Mouse (Mus musculus) kidney, embryonic 15.5 days (tissue): Measurements from ENCODE around the gene Mrpl45. TPM values are rescaled to one million over a fixed set of nuclear protein-coding genes. Genes with fewer than 3 reads are reported as not detected.
"Not testable (repeated sequence)": the region's sequence is repeated elsewhere in the genome, so short reads cannot be mapped to it uniquely, and the experiment has no call there.

Source experiments
- ATAC-seq: fragments of 200-750 bp; cut with Nextera tagmentation; replicated peaks from 2 replicates; pipeline ENCODE4 v1.8.0; 2017; ENCODE audit warnings: moderate TSS enrichment; ENCODE audit not compliant: low FRiP score
- H3K27ac ChIP-seq: fragments of 300-500 bp; sonication (generic); 2 replicates; pipeline ENCODE4 v1.5.1; 2015; ENCODE audit warnings: mild to moderate bottlenecking, inconsistent platforms
- H3K27me3 ChIP-seq: fragments of 300-500 bp; sonication (generic); 2 replicates; pipeline ENCODE4 v1.6.1; 2015; ENCODE audit warnings: inconsistent platforms
- H3K36me3 ChIP-seq: fragments of 300-500 bp; sonication (generic); 2 replicates; pipeline ENCODE4 v1.6.1; 2015; ENCODE audit warnings: inconsistent platforms
- H3K4me1 ChIP-seq: fragments of 300-500 bp; sonication (generic); 2 replicates; pipeline ENCODE4 v1.6.1; 2015; ENCODE audit warnings: inconsistent platforms
- H3K4me2 ChIP-seq: fragments of 300-500 bp; sonication (generic); 2 replicates; pipeline ENCODE4 v1.6.1; 2015; ENCODE audit warnings: moderate library complexity, mild to moderate bottlenecking, inconsistent platforms
- H3K4me3 ChIP-seq: fragments of 300-500 bp; sonication (generic); replicated peaks from 2 replicates; pipeline ENCODE4 v1.5.1; 2015; ENCODE audit warnings: mild to moderate bottlenecking, inconsistent platforms
- H3K9ac ChIP-seq: fragments of 300-500 bp; sonication (generic); 2 replicates; pipeline ENCODE4 v1.6.1; 2015; ENCODE audit warnings: mild to moderate bottlenecking, inconsistent platforms
- H3K9me3 ChIP-seq: fragments of 300-500 bp; sonication (generic); replicated peaks from 2 replicates; pipeline ENCODE4 v1.6.1; 2016; ENCODE audit warnings: inconsistent platforms
- WGBS: fragments of 180-500 bp; shearing (Covaris S2); methylation state at CpG from one replicate; pipeline ENCODE4 v1.1.7; 2015; ENCODE audit warnings: mixed read lengths; 5-methylcytosine and 5-hydroxymethylcytosine counted together
- polyA plus RNA-seq: library from polyadenylated mRNA; unstranded; fragments of >200 nt; fragmentation: Nextera tagmentation; extraction: Ambion mirVana; gene quantifications from 2 replicates; pipeline ENCODE4 v1.2.1, GENCODE M21; 2015

The Mrpl45 gene
- 52.4 and 54.1 TPM in 2 replicates for polyA plus RNA-seq

- Histone ChIP-seq H3K36me3 (peaks cover 22% of the 10 kb centered on the region), H3K4me3 (peak within 1 kb of the TSS; percentile 66), H3K4me2 (peak within 1 kb of the TSS; percentile 65), H3K27me3 (no peaks in the 10 kb centered on the region), H3K4me1 (peaks cover 19% of the 10 kb centered on the region), H3K9me3 (no peaks in the 10 kb centered on the region), H3K9ac (peak within 1 kb of the TSS; percentile 66), H3K27ac (peak within 1 kb of the TSS; percentile 81)
- under 1% methylated on average over 50 of the region's 50 CpGs for WGBS
- peak; percentile 94 for ATAC-seq
Observed at GRCm38 (mm10) chr11:97315504-97316503, at the start of gene Mrpl45. Gene Mrpl45 (plus strand): TSS chr11:97315716.

GRCm38 (mm10) chr11:97266544-97266943 lies 49.0 kb upstream of the Mrpl45 start:
- H3K4me1 ChIP-seq, H3K27ac ChIP-seq, H3K9ac ChIP-seq, H3K9me3 ChIP-seq, ATAC-seq, H3K27me3 ChIP-seq, H3K4me2 ChIP-seq, H3K4me3 ChIP-seq: not testable (repeated sequence)
- peaks cover 31% of the 10 kb centered on the region for H3K36me3 ChIP-seq
- whole genome bisulfite sequencing = 95% methylated on average over 1 of the region's 1 CpGs

GRCm38 (mm10) chr11:97270004-97270403 lies 45.5 kb upstream of the Mrpl45 start:
- not testable (repeated sequence) for H3K9me3 ChIP-seq, H3K4me2 ChIP-seq, H3K4me1 ChIP-seq, H3K27me3 ChIP-seq, ATAC-seq, H3K27ac ChIP-seq, H3K4me3 ChIP-seq, H3K9ac ChIP-seq
- peaks cover 17% of the 10 kb centered on the region for H3K36me3 ChIP-seq
- WGBS = 67% methylated on average over 2 of the region's 2 CpGs

- no peak overlapping the region for H3K27ac ChIP-seq
- H3K4me1 ChIP-seq = peaks cover 7% of the 10 kb centered on the region
- no peaks in the 10 kb centered on the region for H3K36me3 ChIP-seq
- H3K27me3 ChIP-seq = no peaks in the 10 kb centered on the region
- no peak overlapping the region for H3K4me3 ChIP-seq
- H3K9me3 ChIP-seq = no peaks in the 10 kb centered on the region
- no peak overlapping the region for H3K9ac ChIP-seq
- WGBS = 93% methylated on average over 4 of the region's 4 CpGs
- no peak for ATAC-seq
- H3K4me2 ChIP-seq = no peak overlapping the region
Observed at GRCm38 (mm10) chr11:97272835-97273234, 42.7 kb upstream of the Mrpl45 start.

GRCm38 (mm10) chr11:97273613-97274012 lies 41.9 kb upstream of the Mrpl45 start:
- no peak for ATAC-seq
- Histone ChIP-seq H3K4me3 (no peak overlapping the region), H3K4me2 (no peak overlapping the region), H3K4me1 (peaks cover 14% of the 10 kb centered on the region), H3K36me3 (no peaks in the 10 kb centered on the region), H3K9me3 (no peaks in the 10 kb centered on the region), H3K27ac (no peak overlapping the region), H3K9ac (no peak overlapping the region), H3K27me3 (no peaks in the 10 kb centered on the region)
- 85% methylated on average over 5 of the region's 5 CpGs for WGBS

GRCm38 (mm10) chr11:97274947-97275346 lies 40.6 kb upstream of the Mrpl45 start:
- peaks cover 21% of the 10 kb centered on the region for H3K4me1 ChIP-seq
- H3K27me3 ChIP-seq, H3K4me3 ChIP-seq, H3K9ac ChIP-seq, H3K36me3 ChIP-seq, H3K27ac ChIP-seq, H3K9me3 ChIP-seq, ATAC-seq, H3K4me2 ChIP-seq: not testable (repeated sequence)
- 95% methylated on average over 6 of the region's 6 CpGs for WGBS

- Histone ChIP-seq H3K4me2 (no peak overlapping the region), H3K36me3 (no peaks in the 10 kb centered on the region), H3K9me3 (no peaks in the 10 kb centered on the region), H3K27me3 (no peaks in the 10 kb centered on the region), H3K4me3 (no peak overlapping the region), H3K9ac (no peak overlapping the region), H3K27ac (no peak overlapping the region), H3K4me1 (peaks cover 21% of the 10 kb centered on the region)
- WGBS = 92% methylated on average over 2 of the region's 2 CpGs
- ATAC-seq = no peak
Observed at GRCm38 (mm10) chr11:97275349-97275748, 40.2 kb upstream of the Mrpl45 start.

GRCm38 (mm10) chr11:97276019-97276418 lies 39.5 kb upstream of the Mrpl45 start:
- Histone ChIP-seq H3K4me1 (peaks cover 21% of the 10 kb centered on the region), H3K27me3 (no peaks in the 10 kb centered on the region), H3K36me3 (no peaks in the 10 kb centered on the region), H3K9me3 (no peaks in the 10 kb centered on the region), H3K4me3 (no peak overlapping the region), H3K4me2 (no peak overlapping the region), H3K9ac (no peak overlapping the region), H3K27ac (no peak overlapping the region)
- 29% methylated on average over 1 of the region's 1 CpGs for WGBS
- ATAC-seq = no peak

- Histone ChIP-seq H3K27ac (no peak overlapping the region), H3K4me3 (no peak overlapping the region), H3K9ac (no peak overlapping the region), H3K27me3 (no peaks in the 10 kb centered on the region), H3K4me2 (no peak overlapping the region), H3K36me3 (no peaks in the 10 kb centered on the region), H3K4me1 (peaks cover 21% of the 10 kb centered on the region), H3K9me3 (no peaks in the 10 kb centered on the region)
- no peak for ATAC-seq
- 88% methylated on average over 5 of the region's 5 CpGs for WGBS
Observed at GRCm38 (mm10) chr11:97277166-97277565, 38.4 kb upstream of the Mrpl45 start.

- ATAC-seq = no peak
- WGBS = 66% methylated on average over 6 of the region's 6 CpGs
- no peaks in the 10 kb centered on the region for H3K9me3 ChIP-seq
Observed at GRCm38 (mm10) chr11:97278456-97278855, 37.1 kb upstream of the Mrpl45 start.

GRCm38 (mm10) chr11:97279040-97279404 lies 36.5 kb upstream of the Mrpl45 start:
- Histone ChIP-seq H3K4me3 (peak overlapping the region; percentile 99), H3K9ac (peak overlapping the region; percentile 100), H3K27me3 (no peaks in the 10 kb centered on the region), H3K36me3 (no peaks in the 10 kb centered on the region), H3K9me3 (no peaks in the 10 kb centered on the region), H3K4me1 (peaks cover 21% of the 10 kb centered on the region), H3K27ac (peak overlapping the region; percentile 97), H3K4me2 (peak overlapping the region; percentile 68)
- no peak for ATAC-seq
- WGBS = 16% methylated on average over 11 of the region's 11 CpGs

More at GRCm38 (mm10) chr11:97278456-97278855, 37.1 kb upstream of the Mrpl45 start:
- H3K4me3 ChIP-seq = peak overlapping the region; percentile 99
- no peaks in the 10 kb centered on the region for H3K27me3 ChIP-seq
- H3K4me2 ChIP-seq = peak overlapping the region; percentile 68
- peak overlapping the region; percentile 97; the same call in 1 of the 2 replicates for H3K27ac ChIP-seq
- H3K4me1 ChIP-seq = peaks cover 21% of the 10 kb centered on the region
- H3K9ac ChIP-seq = peak overlapping the region; percentile 100; the same call in 1 of the 2 replicates
- H3K36me3 ChIP-seq = no peaks in the 10 kb centered on the region

- peak overlapping the region; percentile 97 for H3K27ac ChIP-seq
- WGBS = under 1% methylated on average over 62 of the region's 64 CpGs
- no peaks in the 10 kb centered on the region for H3K9me3 ChIP-seq
- H3K4me2 ChIP-seq = peak overlapping the region; percentile 68
- peak overlapping the region; percentile 100 for H3K9ac ChIP-seq
- H3K36me3 ChIP-seq = no peaks in the 10 kb centered on the region
- peak overlapping the region; percentile 99 for H3K4me3 ChIP-seq
- peak; percentile 89 for ATAC-seq
- H3K27me3 ChIP-seq = no peaks in the 10 kb centered on the region
- peaks cover 21% of the 10 kb centered on the region for H3K4me1 ChIP-seq
Observed at GRCm38 (mm10) chr11:97279405-97280215, 35.9 kb upstream of the Mrpl45 start.
